Mouse (Mus musculus): ENCODE measurements at regions not wholly inside any gene's neighbourhood (a gene's known extent, or its start where the extent isn't known, plus 50 kb on each side); places are given as distances from the start of the nearest gene placed in this dataset.

DNA sequence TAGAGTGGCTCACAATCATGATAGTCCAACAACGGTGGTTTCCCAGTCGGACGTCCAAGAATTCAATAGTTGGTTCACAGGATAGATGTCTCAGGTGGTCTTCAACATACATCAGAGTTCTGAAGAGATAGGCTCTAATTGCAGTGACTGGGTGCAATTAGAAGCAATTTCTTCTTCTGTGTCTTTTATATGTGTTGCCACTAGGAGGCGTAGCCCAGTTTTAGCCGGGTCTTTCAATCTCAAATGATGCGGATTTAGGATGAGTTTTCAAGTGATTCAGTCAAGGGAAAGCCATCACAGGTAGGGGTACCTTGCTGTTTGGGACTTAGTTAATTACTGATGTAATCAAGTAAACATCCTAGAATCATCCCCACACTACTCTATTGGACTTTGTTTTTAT lies 348.4 kb upstream of the Ccdc54 start:
- Histone ChIP-seq H3K9me3 (replicated peaks; ENCODE audit: control insufficient read depth, low read length) (no peaks in the 10 kb centered on the region), H3K27ac (ENCODE audit: low read depth) (no peak overlapping the region), H3K4me1 (ENCODE audit: control insufficient read depth, insufficient read depth) (no peaks in the 10 kb centered on the region), H3K4me3 (ENCODE audit: low read depth, low read length) (no peak overlapping the region), H3K4me2 (ENCODE audit: low read depth, low read length) (no peak overlapping the region), H3K9ac (replicated peaks; ENCODE audit: low read depth, low read length) (no peak overlapping the region), H3K27me3 (ENCODE audit: control insufficient read depth, insufficient read depth, low read length) (no peaks in the 10 kb centered on the region), H3K36me3 (replicated peaks; ENCODE audit: control insufficient read depth, insufficient read depth, low read length) (no peaks in the 10 kb centered on the region)
- ATAC-seq (ENCODE audit: insufficient read depth, low read depth) (no peak), DNase-seq (ENCODE audit: low spot score) (no peak)
- TF ChIP-seq CTCF (IDR thresholded peaks at IDR 0.05; ENCODE audit: low read depth) = no peak
- no peak for TF ChIP-seq EP300 (IDR thresholded peaks at IDR 0.05; ENCODE audit: low read depth)
- WGBS = 29% methylated on average over 6 of the region's 6 CpGs

DNA sequence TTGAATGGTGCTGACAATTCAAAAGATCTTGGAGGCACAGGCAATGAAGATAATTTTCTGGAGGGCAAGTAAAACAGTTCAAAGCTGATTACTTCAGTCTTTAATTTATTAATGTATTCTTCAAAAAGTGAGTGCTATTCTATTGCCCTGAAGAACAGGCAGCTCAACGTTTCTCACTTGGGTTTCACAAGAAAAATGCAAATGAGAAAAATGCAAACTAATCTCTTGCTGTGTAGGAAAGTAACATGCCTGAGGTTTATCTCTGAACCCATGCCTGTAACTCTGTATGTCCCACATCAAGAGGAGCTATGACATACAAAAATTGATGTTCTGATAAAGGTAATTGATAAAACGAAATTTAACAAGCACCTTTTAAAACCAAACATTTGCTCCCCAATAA lies 316.8 kb upstream of the Ccdc54 start:
- H3K27ac ChIP-seq (ENCODE audit: low read depth) = no peak overlapping the region
- H3K36me3 ChIP-seq (replicated peaks; ENCODE audit: control insufficient read depth, insufficient read depth, low read length) = no peaks in the 10 kb centered on the region
- H3K4me2 ChIP-seq (ENCODE audit: low read depth, low read length) = no peak overlapping the region
- no peaks in the 10 kb centered on the region for H3K9me3 ChIP-seq (replicated peaks; ENCODE audit: control insufficient read depth, low read length)
- H3K4me3 ChIP-seq (ENCODE audit: low read depth, low read length) = no peak overlapping the region
- no peak for ATAC-seq (ENCODE audit: insufficient read depth, low read depth)
- no peaks in the 10 kb centered on the region for H3K4me1 ChIP-seq (ENCODE audit: control insufficient read depth, insufficient read depth)
- TF ChIP-seq CTCF (IDR thresholded peaks at IDR 0.05; ENCODE audit: low read depth) (no peak), EP300 (IDR thresholded peaks at IDR 0.05; ENCODE audit: low read depth) (no peak)
- H3K27me3 ChIP-seq (ENCODE audit: control insufficient read depth, insufficient read depth, low read length) = no peaks in the 10 kb centered on the region
- 33% methylated on average over 2 of the region's 2 CpGs for WGBS
- H3K9ac ChIP-seq (replicated peaks; ENCODE audit: low read depth, low read length) = no peak overlapping the region
- no peak for DNase-seq (ENCODE audit: low spot score)

DNA sequence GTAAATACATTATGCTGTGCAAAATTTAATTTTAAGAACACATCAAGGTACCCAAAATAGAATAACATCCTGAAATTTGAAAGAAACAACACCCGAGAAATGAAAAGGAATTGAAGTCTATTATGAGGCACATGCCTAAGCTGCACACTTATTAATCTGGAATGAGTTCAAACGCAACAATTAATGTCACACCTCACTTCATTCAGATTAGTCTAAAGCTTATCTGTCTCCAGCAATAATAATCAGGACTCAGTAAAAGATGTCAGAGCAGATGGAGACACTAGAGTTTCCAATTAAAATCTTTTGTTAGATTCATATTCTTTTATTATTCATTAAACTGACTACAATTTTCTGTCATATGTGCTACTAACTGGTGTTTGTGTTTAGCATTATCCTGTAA lies 308.2 kb upstream of the Ccdc54 start:
- Histone ChIP-seq H3K9ac (replicated peaks; ENCODE audit: low read depth, low read length) (no peak overlapping the region), H3K9me3 (replicated peaks; ENCODE audit: control insufficient read depth, low read length) (no peaks in the 10 kb centered on the region), H3K27ac (ENCODE audit: low read depth) (no peak overlapping the region), H3K4me3 (ENCODE audit: low read depth, low read length) (no peak overlapping the region), H3K4me1 (ENCODE audit: control insufficient read depth, insufficient read depth) (no peaks in the 10 kb centered on the region), H3K27me3 (ENCODE audit: control insufficient read depth, insufficient read depth, low read length) (no peaks in the 10 kb centered on the region), H3K4me2 (ENCODE audit: low read depth, low read length) (no peak overlapping the region), H3K36me3 (replicated peaks; ENCODE audit: control insufficient read depth, insufficient read depth, low read length) (no peaks in the 10 kb centered on the region)
- ATAC-seq (ENCODE audit: insufficient read depth, low read depth) (no peak), DNase-seq (ENCODE audit: low spot score) (no peak)
- WGBS = 69% methylated on average over 2 of the region's 2 CpGs
- TF ChIP-seq EP300 (IDR thresholded peaks at IDR 0.05; ENCODE audit: low read depth) (no peak), CTCF (IDR thresholded peaks at IDR 0.05; ENCODE audit: low read depth) (no peak)

DNA sequence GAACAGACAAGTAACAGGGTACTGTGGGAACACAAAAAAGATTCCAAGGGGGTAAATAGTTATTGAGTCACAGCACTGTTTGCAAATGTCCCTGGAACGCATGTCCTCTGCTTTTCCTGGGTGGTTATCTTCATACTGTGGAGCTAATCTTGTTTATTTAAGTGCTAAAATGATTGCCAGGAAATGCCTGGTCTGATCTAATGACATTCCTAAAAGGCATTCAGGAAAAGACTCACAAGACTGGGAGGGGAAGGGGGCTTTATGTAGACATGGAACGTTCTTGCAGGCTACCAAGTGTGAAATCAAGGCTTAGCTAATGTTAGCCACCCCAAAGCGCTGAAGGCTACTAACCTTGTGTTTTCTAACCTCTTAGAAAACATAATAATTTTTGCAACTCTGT lies 287.0 kb upstream of the Ccdc54 start:
- Histone ChIP-seq H3K4me1 (ENCODE audit: control insufficient read depth, insufficient read depth) (peaks cover 18% of the 10 kb centered on the region), H3K9me3 (replicated peaks; ENCODE audit: control insufficient read depth, low read length) (no peaks in the 10 kb centered on the region), H3K9ac (replicated peaks; ENCODE audit: low read depth, low read length) (no peak overlapping the region), H3K4me3 (ENCODE audit: low read depth, low read length) (no peak overlapping the region), H3K27me3 (ENCODE audit: control insufficient read depth, insufficient read depth, low read length) (no peaks in the 10 kb centered on the region), H3K36me3 (replicated peaks; ENCODE audit: control insufficient read depth, insufficient read depth, low read length) (no peaks in the 10 kb centered on the region), H3K27ac (ENCODE audit: low read depth) (peak overlapping the region; percentile 64), H3K4me2 (ENCODE audit: low read depth, low read length) (no peak overlapping the region)
- TF ChIP-seq EP300 (IDR thresholded peaks at IDR 0.05; ENCODE audit: low read depth) = 0 out of 2 replicates have a peak, but pooled peaks have one; percentile 52
- no peak for TF ChIP-seq CTCF (IDR thresholded peaks at IDR 0.05; ENCODE audit: low read depth)
- ATAC-seq (ENCODE audit: insufficient read depth, low read depth) = peak; percentile 71
- peak; percentile 50 for DNase-seq (ENCODE audit: low spot score)
- WGBS = 18% methylated on average over 3 of the region's 3 CpGs

DNA sequence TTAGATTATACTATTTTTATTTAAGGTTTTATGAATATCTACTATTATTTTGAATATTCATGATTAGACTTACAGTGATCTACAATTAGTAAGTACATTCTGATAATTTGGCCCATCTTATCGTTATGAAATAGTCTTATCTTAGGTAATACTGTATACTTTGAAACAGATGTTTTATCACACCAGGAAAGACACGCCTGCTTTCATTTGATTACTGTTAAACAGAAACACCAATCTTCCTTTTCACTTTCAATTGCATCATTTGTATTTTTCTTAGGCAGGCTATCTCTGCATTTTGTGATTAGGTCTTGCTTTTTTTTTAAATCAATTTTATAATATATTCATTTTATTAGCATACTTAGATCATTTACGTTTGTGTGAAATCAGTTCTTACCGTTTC lies 280.4 kb upstream of the Ccdc54 start:
- no peak overlapping the region for H3K27ac ChIP-seq (ENCODE audit: low read depth)
- TF ChIP-seq EP300 (IDR thresholded peaks at IDR 0.05; ENCODE audit: low read depth) (no peak), CTCF (IDR thresholded peaks at IDR 0.05; ENCODE audit: low read depth) (no peak)
- H3K4me2 ChIP-seq (ENCODE audit: low read depth, low read length) = no peak overlapping the region
- ATAC-seq (ENCODE audit: insufficient read depth, low read depth) (no peak), DNase-seq (ENCODE audit: low spot score) (no peak)
- no peaks in the 10 kb centered on the region for H3K36me3 ChIP-seq (replicated peaks; ENCODE audit: control insufficient read depth, insufficient read depth, low read length)
- H3K4me1 ChIP-seq (ENCODE audit: control insufficient read depth, insufficient read depth) = peaks cover 4% of the 10 kb centered on the region
- no peaks in the 10 kb centered on the region for H3K27me3 ChIP-seq (ENCODE audit: control insufficient read depth, insufficient read depth, low read length)
- WGBS = 85% methylated on average over 4 of the region's 4 CpGs
- H3K9ac ChIP-seq (replicated peaks; ENCODE audit: low read depth, low read length) = no peak overlapping the region
- no peaks in the 10 kb centered on the region for H3K9me3 ChIP-seq (replicated peaks; ENCODE audit: control insufficient read depth, low read length)
- no peak overlapping the region for H3K4me3 ChIP-seq (ENCODE audit: low read depth, low read length)

DNA sequence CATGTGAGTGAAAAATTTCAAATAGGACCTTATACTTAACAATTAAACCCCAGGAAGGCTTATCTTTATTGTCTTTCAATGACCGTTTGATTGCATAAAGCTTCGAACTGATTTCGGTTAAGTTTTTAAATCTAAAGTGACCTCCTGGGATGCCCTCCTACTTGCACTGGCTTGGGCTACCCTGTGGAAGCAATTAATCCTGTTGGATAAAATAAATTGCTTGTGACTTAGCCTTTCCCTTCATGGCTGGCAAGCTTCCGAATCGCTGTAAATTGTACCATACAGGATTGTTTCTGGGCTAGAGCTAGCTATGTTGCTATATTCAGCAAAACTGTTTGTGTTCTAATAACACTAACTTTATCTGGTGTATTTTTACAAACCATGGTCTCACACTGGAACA lies 272.6 kb upstream of the Ccdc54 start:
- Histone ChIP-seq H3K36me3 (replicated peaks; ENCODE audit: control insufficient read depth, insufficient read depth, low read length) (no peaks in the 10 kb centered on the region), H3K9ac (replicated peaks; ENCODE audit: low read depth, low read length) (no peak overlapping the region), H3K4me1 (ENCODE audit: control insufficient read depth, insufficient read depth) (no peaks in the 10 kb centered on the region), H3K27ac (ENCODE audit: low read depth) (no peak overlapping the region), H3K27me3 (ENCODE audit: control insufficient read depth, insufficient read depth, low read length) (no peaks in the 10 kb centered on the region), H3K9me3 (replicated peaks; ENCODE audit: control insufficient read depth, low read length) (no peaks in the 10 kb centered on the region), H3K4me2 (ENCODE audit: low read depth, low read length) (no peak overlapping the region), H3K4me3 (ENCODE audit: low read depth, low read length) (no peak overlapping the region)
- 87% methylated on average over 5 of the region's 5 CpGs for WGBS
- no peak for TF ChIP-seq EP300 (IDR thresholded peaks at IDR 0.05; ENCODE audit: low read depth)
- TF ChIP-seq CTCF (IDR thresholded peaks at IDR 0.05; ENCODE audit: low read depth) = no peak
- DNase-seq (ENCODE audit: low spot score) = no peak
- ATAC-seq (ENCODE audit: insufficient read depth, low read depth) = no peak

All from heart, postnatal 0 days (tissue).